Mouse (Mus musculus): ENCODE results near the gene Slc39a13.
A peak's percentile ranks its signal among the peaks of the same experiment; 100 is the strongest.
"Not testable (repeated sequence)": the region's sequence is repeated elsewhere in the genome, so short reads cannot be mapped to it uniquely, and the experiment has no call there.

Slc39a13 gene

DNA sequence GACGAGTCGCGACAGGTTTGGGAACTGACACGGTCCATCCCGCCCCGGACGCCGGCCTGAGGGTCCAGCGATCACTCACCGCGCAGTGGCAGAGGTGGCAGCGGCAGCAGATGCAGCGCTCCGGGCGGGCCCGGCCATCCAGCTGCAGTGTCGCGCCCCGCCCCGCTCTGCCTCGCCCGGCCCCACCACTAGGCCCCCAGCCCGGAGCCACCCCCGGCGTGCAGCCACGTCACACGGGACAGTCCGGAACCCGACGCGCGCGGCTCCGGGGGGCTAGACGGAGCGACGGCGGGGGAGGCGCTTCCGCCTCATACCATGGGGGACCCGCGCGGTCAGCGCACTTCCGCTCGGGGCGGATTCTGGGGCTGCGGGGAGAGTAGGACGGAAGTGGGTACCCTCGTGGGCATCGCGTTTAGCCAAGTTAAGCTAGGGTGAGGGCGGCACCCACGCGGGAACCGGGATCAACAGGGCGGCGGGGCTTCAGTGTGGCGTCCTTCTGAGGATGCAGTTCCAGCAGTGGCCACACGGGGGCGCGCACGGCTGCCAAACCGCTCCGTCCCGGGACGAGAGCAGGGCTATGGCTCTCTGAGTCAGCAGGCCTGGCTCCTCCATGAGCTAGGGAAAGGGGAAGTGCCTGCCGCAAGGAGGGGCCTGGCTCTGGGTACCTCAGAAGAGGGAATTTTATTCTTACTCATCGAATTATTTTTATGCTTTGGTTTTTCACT, at the start of gene Slc39a13:
Gene Slc39a13 (minus strand): TSS at position 342 of the 725 bp plus-strand sequence.
- DNase-seq (ENCODE audit: low read depth, low spot score) = peak; percentile 99

DNA sequence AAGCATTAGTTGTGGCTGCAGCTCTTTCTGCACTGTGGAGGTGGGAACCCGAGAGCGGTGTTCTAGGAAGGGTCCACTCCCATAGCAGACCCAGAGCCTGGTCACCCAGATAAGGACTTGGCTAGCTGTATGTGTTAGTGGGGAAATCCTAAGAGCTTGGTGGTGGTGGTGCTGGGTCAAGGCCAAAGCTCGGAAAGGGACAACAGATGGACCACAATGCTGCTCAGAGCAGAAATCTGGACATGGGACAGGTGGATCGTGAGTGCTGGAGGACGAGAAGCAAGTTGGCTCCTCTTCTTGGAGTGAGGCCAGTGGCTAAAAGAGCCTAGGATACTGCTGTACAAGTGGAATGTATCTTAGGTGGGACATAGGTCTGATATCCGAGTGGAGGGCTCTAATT, 49.3 kb upstream of the Slc39a13 start:
- no peak for DNase-seq (ENCODE audit: low read depth, low spot score)

DNA sequence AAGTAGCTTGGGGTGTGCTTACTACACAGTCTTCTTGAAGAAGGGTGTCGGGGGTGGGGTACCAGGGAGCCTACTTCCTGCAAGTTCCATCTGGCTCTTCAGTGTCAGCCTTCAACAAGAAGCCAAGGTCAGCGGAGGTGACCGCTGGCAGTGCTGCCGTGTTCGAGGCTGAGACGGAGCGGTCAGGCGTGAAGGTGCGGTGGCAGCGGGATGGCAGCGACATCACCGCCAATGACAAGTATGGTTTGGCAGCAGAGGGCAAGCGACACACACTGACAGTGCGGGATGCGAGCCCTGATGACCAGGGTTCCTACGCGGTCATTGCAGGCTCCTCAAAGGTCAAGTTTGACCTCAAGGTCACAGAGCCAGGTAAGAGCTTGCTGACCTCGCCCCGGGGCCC, 48.8 kb upstream of the Slc39a13 start:
- no peak for DNase-seq (ENCODE audit: low read depth, low spot score)

DNA sequence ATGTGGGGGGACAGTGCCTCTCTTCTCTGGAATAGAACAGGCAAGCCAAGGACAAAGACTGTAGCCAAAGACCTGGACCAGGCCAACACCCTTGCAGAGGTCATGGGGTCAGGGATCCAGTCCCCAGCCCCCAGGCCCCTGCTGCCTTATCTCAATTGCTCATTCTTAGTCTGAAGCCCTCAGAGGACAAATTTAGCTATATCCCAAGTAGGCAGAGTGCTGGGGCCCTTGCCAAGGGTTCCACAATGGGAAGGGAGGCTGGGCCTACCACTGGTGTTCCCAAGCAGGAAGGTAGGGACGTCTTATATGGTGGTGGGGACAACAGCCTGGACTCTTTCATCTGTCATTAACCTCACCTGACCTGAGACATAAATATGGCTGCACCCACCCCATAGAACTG, 48.4 kb upstream of the Slc39a13 start:
- no peak for DNase-seq (ENCODE audit: low read depth, low spot score)

DNA sequence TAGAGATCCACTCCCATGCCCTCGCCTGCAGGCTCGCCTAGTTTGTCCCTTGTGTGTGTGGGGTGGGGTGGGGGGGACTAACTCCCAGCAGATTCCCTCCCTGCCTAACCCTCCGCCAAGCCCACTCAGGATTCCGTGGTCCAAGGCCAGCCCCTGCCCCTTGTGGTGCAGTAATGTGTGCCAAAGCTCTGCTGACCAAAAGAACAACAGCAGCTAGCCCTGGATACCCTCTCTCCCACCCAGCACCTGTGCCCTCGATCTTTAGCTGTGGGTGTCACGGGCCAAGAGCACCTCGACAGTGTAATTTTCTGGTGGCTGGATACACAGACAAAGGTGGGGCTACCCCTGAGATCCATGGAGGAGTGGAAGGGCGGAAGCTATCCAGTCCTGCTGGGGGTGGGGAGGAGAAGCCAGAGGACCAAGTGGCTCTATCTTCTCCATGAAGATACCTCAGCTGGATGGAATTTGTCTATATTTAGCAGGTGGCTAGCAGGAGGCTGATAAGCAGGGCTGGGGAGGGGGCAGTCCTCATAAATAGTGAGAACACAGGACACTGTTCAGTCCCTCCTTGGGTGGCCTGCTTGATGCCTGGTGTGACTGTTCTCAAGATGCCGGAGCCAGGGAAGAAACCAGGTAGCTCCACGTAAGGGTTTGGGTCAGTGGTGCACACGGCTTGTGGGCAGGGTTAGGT, 47.5 kb upstream of the Slc39a13 start, which contains the start of gene Mybpc3:
Gene Mybpc3 (plus strand): TSS at position 560 of the 691 bp plus-strand sequence.
- DNase-seq (ENCODE audit: low read depth, low spot score) = no peak

DNA sequence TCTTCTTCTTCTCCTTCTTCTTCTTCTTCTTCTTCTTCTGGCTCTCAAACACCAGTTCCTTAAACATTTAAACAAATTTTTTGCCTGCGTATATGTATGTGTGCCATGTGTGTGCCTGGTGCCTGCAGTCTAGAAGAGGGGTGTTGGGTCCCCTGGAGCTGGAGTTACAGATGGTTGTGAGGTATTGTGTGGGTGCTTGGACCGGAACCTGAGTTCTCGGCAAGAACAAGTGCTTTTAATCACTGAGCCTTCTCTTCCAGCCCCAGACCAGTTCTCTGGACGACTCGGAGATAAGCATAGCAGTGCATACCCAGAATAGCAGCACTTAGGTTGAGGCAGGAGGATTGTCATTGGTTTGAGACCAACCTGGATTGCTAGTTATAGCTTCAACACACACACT, 46.6 kb upstream of the Slc39a13 start:
- DNase-seq (ENCODE audit: low read depth, low spot score) = no peak

DNA sequence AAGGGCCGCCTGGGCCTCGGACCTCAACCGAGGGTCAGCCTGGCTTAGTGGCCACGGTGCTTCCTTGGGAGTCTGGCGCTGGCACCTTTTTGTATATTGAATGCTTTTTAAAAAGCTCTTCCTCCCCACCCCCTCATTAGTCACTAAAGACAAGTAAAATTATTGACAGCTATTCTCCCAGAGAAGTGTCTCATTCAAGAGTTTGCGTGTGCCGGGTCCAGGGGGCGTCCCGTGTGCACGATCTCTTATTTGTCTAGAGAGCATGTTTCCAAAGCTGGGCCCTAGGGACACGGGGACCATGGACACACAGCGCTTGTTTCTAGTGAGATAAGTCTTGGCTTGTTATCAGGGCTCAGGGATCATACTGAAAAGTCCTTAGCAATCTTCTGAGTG, 45.4 kb upstream of the Slc39a13 start:
- DNase-seq (ENCODE audit: low read depth, low spot score) = no peak

DNA sequence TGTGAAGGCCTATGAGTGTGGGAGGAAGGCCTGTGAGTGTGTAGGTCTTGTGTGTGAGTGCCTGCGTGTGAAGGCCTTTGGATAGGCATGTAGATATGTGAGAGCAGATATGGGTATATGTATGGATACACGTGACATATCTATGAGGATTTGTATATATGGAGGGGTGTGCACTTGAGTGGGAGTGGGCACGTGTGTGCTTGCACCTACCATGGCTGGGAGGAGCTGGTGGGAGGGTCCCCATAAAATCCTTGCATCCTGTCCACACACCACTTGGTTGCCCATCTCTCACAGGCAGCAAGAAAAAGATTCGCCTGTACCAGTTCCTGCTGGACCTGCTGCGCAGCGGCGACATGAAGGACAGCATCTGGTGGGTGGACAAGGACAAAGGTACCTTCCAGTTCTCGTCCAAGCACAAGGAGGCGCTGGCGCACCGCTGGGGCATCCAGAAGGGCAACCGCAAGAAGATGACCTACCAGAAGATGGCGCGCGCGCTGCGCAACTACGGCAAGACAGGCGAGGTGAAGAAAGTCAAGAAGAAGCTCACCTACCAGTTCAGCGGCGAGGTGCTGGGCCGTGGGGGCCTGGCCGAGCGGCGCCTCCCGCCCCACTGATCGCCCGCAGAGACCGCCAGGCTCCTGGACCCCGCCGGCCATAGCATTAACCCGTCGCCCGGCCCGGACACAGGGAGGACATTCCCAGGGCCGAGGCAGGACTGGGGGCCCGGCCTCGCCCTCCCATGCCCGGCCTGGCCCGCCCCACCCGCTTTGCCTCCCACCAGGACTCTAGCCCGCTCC, 44.8 kb upstream of the Slc39a13 start:
- DNase-seq (ENCODE audit: low read depth, low spot score) = peak; percentile 97

DNA sequence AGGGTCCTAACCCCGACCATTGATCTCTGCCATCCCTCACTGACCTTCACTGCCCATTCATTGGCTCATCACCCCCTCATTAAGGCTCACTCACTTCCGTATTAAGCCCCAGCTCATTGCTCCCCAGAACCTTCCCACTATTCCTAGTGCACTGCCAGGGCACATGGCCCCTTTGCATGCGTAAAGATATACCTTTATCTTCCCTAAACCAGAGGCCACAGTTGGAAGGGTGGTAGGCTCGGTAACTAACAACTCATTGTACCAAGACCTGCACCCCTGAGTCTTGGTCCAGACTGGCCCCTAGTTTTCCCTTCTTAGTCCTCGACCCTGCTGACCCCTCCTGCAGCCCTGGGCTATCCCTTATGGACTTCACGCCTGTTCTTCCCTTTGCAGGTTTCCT, 43.6 kb upstream of the Slc39a13 start:
- no peak for DNase-seq (ENCODE audit: low read depth, low spot score)

DNA sequence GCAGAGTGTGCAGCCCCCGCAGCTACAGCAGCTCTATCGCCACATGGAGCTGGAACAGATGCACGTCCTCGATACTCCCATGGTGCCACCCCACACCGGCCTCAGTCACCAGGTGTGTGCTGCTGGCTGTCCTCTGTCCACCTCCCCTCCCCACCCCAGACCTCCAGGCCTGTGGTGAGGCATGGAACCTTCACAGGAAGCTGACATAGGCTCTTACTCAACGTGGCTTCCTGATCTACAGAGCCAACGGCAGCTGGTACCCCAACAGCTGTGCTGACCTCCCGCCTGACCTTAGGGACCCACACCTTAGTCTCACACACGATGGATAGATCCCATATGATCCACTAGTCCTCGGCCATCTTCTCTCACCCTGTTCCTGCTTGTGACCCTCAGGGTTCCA, 43.1 kb upstream of the Slc39a13 start:
- DNase-seq (ENCODE audit: low read depth, low spot score) = no peak

DNA sequence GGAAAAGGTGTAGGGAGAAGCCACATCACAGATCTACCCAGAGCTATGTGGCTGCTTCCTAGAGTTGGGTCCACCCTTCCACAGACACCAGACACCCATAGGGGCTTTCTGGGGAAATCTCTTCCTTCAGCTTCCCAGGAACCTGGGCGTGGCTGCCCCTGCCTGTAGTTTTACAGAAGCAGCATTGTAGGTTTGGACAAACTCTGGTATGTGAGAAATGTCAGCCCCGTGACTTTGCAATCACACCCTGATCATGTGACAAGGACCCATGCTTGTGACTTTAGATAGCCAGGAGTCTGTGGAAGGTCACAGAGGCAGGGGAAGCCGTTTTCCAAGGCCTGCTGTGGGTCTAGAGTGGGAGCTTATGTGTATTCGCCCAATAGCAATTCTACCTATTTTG, 42.3 kb upstream of the Slc39a13 start:
- DNase-seq (ENCODE audit: low read depth, low spot score) = peak; percentile 93

DNA sequence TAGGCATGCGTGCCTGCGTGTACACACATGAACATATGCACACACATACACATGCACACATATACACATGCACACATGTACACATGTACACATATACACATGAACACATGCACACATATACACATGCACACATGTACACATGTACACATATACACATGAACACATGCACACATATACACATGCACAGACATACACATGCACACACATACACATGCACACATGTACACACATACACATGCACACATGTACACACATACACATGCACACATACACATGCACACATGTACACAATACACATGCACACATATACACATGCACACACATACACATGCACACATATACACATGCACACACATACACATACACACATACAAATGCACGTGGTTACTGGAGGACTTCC, 41.6 kb upstream of the Slc39a13 start:
- not testable (repeated sequence) for DNase-seq (ENCODE audit: low read depth, low spot score)

DNA sequence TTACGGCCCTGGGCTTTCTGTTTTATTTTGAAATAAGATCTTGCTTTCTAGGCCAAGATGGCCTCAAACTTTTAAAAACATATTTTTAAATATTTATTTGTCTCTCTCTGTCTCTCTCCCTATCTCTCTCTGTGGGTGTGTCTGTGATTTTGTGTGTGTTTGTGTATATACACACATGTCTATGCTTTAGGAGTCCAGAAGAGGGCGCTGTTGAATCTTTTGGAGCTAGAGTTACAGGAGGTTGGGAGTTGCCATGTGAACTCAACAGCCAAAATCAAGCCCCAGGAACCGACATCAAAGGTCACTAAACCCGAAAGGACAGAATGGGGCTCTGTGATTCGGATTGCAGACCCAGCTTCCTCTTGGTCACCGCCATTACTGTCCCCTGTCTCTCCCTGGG, 40.2 kb upstream of the Slc39a13 start:
- DNase-seq (ENCODE audit: low read depth, low spot score) = peak; percentile 47

DNA sequence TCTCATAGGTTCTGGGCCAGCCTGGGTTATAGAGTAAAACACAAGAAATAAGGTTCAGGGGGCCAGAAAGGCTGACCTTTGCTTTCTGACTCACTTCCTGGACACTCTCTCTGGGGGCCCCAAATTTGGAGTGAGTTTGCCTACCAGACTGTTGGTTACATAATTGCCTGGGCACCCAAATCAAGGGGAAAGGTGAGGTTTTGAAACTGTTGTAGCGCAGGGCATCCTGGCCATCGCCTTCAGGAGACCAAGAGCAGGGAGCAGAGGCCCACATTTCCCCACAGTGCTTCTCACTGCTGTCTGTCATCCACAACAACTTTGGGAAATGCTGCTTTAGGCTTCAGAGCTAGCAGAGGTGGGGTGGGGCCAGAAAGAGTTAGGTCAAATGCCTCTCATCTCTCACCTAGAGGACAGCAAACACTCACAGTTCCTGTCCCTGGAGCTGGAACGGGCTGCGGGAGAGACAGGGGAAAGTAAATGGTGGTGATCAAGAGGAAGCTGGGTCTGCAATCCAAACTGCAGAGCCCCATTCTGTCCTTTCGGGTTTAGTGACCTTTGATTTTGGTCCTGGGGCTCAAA, 39.7 kb upstream of the Slc39a13 start:
- peak; percentile 40 for DNase-seq (ENCODE audit: low read depth, low spot score)

DNA sequence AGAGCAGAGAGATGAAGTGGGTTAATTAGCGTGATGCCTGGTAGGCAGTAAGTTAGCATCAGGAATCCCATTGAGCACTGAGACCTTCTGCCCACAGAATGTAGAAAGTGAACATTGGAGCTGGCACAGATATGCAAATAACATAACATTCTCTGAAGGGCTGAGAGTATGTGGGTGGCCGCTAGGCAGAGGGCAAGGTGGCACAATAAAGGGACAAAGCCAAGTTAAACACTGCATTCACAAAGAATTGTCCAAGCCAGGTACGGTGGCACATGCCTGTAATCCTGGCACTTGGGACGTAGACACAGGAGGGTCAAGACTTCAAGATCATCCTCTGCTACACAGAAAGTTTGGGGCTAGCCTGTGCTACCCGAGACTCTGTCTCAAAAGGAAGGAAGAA, 39.0 kb upstream of the Slc39a13 start:
- DNase-seq (ENCODE audit: low read depth, low spot score) = no peak

DNA sequence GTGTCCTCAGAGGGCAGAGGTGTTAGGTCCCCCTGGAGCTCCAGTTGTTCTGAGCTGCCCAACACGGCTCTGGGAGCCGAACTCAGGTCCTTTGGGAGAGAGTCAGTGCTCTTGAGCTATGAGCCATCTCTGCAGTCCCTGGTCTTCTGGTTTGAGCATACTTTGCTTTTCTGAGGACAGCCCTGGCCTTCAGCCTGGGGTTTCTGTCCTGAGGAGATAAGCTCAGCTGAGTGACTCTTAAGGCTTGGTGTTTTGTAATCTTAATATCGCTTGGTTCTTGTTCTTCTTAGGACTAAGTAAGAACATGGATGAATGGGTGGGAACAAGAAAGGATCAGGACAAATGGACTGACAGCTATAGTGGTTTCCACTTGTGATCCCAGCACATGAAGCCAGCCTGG, 37.9 kb upstream of the Slc39a13 start:
- no peak for DNase-seq (ENCODE audit: low read depth, low spot score)

DNA sequence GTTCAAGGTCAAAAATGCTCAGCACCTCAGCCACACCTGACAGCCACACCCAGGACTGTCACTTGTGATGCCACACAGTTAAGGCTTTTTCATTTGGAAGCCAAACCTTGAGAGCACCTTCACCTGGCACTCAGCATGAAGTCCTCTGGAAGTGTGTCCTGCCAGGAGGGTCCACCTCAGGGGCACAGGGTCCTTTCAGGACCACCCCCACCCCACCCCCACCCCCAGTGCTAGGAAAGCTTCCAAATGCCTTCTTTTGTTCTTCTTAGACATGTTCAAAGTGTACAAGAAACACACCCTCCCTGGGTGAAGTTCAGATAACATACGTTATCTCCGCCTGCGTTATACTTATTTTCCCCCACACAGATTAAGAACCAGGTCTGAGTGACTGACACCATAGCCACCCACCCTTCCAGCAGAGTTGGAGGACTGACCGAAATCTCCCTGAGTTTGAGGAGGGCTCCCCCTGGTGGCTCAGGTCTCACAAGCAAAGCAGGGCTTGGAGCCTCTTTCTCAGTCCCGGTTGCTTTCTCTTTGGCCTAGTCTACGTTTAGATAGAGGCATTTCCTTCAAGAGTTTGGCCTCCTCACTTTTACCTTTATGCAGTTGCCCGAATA, 31.0 kb upstream of the Slc39a13 start:
- DNase-seq (ENCODE audit: low read depth, low spot score) = peak; percentile 96

DNA sequence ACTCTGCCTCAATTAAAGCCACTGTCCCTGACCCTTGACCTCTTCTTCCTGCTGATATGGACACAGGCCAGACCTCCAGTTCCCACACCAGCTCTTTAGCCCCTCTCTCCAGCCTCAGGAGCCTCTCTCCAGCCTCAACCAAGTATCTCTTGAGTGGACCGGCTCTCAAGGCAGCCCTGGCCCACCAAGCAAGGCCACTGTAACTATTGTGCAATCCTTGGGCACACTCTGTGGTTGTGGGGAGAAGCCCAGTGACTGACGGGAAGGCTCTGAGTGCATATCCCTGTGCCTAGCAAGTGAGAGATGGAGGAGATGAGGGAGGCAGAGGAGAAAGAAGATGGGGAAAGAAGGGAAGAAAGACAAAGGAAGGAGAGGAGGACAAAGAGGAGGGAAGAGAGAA, 27.9 kb upstream of the Slc39a13 start:
- no peak for DNase-seq (ENCODE audit: low read depth, low spot score)

DNA sequence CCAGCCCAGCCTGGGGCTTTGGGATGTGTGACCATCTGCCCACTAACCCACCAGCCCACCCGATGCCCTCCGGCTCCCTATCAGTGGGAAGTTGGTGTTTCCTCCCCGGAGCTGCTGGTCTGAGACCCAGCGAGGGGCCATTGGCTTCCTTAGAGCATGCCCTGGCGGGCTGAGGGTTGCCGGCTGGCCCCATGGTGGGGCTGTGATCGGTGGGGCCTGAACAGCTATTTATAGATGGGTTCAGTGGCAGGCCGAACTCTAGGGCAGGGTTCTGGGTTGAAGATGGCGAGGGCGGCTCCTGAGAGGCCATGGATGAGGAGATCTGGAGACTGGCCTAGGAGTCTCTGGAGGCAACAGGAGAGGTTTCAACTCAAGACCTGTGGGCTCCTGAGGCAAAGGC, 26.8 kb upstream of the Slc39a13 start:
- DNase-seq (ENCODE audit: low read depth, low spot score) = no peak

DNA sequence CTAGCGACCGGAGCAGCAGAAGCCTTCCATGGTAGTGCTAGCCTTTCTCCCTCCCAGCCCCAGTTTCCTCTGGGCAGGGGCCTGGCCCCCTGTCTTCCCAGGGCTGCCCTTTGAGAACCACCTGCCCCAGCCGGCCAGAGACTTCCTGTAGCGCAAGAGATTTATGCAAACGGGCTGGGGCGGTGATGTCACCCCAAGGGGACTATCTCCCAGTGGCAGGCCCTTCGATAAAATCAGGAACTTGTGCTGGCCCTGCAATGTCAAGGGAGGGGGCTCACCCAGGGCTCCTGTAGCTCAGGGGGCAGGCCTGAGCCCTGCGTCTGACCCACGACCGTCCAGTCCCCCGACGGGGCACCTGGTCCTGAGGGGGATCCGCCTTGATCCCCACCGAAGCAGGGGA, 26.3 kb upstream of the Slc39a13 start:
- DNase-seq (ENCODE audit: low read depth, low spot score) = no peak

DNA sequence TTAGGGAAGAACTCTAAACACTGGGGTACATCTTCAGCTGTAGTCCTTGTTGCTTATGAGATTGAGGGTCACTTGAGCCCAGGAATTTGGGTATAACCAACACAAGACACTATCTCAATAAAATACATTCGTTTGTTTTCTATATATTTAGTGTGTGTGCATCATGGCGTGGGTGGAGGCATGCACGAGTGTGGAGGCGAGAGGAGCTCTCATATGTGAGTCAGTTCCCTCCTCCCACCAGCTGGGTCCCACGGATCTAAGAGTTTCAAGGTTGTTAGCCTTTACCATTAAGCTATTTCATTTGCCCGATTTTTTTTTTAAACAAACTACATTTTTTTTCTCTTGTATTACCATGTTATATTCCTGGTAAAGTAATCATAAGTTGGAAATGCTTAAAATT, 20.6 kb upstream of the Slc39a13 start:
- DNase-seq (ENCODE audit: low read depth, low spot score) = no peak

DNA sequence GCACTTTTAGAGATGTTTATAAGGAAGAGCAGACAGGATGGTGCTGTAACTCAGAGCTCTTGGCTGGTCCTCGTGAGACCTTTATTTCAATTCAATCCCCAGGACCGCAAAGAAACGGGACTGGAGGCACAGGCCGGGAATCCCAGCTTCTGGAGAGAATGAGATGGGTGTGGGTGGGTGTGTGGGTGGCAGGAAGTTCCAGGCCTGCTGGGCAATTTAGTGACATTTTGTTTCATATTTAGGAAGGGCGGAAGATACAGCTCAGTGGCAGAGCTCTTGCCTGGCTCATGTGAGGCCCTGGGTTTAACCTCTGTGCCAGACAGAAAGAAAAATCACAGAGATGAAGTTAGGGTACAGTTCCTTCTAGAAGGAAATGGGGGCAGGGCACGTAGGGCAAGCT, 20.0 kb upstream of the Slc39a13 start:
- no peak for DNase-seq (ENCODE audit: low read depth, low spot score)
